Mouse (Mus musculus): ENCODE measurements around the gene 6030458C11Rik. TPM values are rescaled to one million over a fixed set of nuclear protein-coding genes. Genes with fewer than 3 reads are reported as not detected.

Gene 6030458C11Rik
- total RNA-seq, 2 experiments from 2014 or later: 17.9 to 18.2 TPM

DNA sequence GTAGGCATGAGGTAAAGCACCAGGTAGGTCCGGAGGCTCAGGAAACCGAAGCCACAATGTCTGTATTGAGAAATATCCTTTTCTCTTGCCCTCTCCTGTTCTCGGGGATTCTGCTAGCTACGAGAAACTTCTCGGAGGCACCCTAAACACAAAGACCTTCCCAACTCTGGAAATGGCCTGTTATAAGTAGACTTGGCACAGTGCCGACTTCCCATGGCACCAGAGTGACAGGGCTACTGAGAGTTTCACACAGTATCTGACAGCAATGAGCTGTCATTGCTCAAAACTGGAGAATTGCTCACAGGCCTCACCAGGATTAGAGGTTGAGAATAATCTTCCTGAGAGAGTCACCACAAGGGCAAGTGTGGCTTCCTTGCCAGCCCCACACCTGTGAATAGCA is 63.7 kb downstream of the 6030458C11Rik start:
- no peak for DNase-seq

DNA sequence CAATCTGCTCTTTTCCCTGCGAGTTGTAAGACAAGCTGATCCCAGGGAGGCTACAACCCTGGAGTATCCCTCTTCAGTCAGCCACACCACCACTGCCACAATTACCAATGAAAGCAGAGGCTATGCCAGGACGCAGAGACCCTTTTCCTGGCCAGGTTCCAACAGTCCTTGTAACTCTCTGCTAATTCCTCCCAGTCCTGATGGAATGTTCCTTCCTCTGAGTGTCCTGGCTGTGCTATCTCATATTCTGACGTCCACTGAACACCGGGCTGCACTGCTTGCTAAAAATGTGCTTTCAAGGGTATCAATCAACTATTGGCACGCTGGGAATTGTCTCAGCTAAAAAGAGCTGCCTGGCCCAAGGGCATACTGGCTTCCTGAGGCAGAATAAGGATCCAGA is 66.0 kb downstream of the 6030458C11Rik start:
- no peak for DNase-seq

Small RNA genes within 50 kb of the gene (microRNA-seq; reads per million reads assigned to microRNA genes)
- gene Gm47288: 0 reads per million in 2 experiments

Other genes with a start within 250 kb of the 6030458C11Rik start
- gene Pdzd2, start 84.7 kb downstream of the 6030458C11Rik start, total RNA-seq (2021): 10 to 100 TPM; 44.8 to 61.6 TPM
- gene Drosha, start 166 bp upstream of the 6030458C11Rik start, total RNA-seq (2021): 10 to 100 TPM; 29.8 to 31.0 TPM